8 mouse cellular contexts compared by ENCODE assay signal in genomic region chr9:65828511-65828910, GRCm38 (mm10). TPM values are rescaled to one million over a fixed set of nuclear protein-coding genes. Genes with fewer than 3 reads are reported as not detected.
DNase-seq lines count a peak whose midpoint lies in the region; ATAC-seq lines count a peak whose summit lies in the region.

No protein-coding gene starts in this region.

- peak overlapping the region; percentile 92 for H3K4me3 ChIP-seq in megakaryocyte, embryonic 14.5 days (replicated peaks)
- no peak overlapping the region for H3K4me3 ChIP-seq in forebrain, embryonic 15.5 days
- H3K4me3 ChIP-seq in liver, embryonic 15.5 days (replicated peaks): peak overlapping the region; percentile 87

- WGBS in forebrain, embryonic 15.5 days: 46% methylated on average over 3 of the region's 3 CpGs
- WGBS in liver, embryonic 15.5 days (ENCODE audit: insufficient replicate concordance): 18% methylated on average over 3 of the region's 3 CpGs

- DNase-seq in yolk sac, embryonic 10.5 days (ENCODE audit: low spot score): peak; percentile 44
- DNase-seq in right cerebral cortex, adult 2 months (ENCODE audit: low spot score in 2 of 2): no peak
- no peak for DNase-seq in left cerebral cortex, adult 18-20 months (ENCODE audit: low spot score in 2 of 2)
- no peak for DNase-seq in layer of hippocampus, postnatal 14 days (ENCODE audit: low spot score in 2 of 2)

- ATAC-seq in megakaryocyte, adult 5-6 weeks (ENCODE audit: poor library complexity, severe bottlenecking): no peak
- no peak for ATAC-seq in forebrain, embryonic 15.5 days (replicated peaks)
- ATAC-seq in liver, embryonic 15.5 days (ENCODE audit: insufficient read depth): no peak

- no peak overlapping the region for H3K9ac ChIP-seq in forebrain, embryonic 15.5 days (replicated peaks)
- no peak overlapping the region for H3K9ac ChIP-seq in liver, embryonic 15.5 days

- no peaks in the 10 kb centered on the region for H3K27me3 ChIP-seq in megakaryocyte, embryonic 14.5 days (replicated peaks)
- no peaks in the 10 kb centered on the region for H3K27me3 ChIP-seq in forebrain, embryonic 15.5 days
- H3K27me3 ChIP-seq in liver, embryonic 15.5 days: no peaks in the 10 kb centered on the region

- H3K4me1 ChIP-seq in megakaryocyte, embryonic 14.5 days: peaks cover 77% of the 10 kb centered on the region
- H3K4me1 ChIP-seq in forebrain, embryonic 15.5 days: peaks cover 53% of the 10 kb centered on the region
- H3K4me1 ChIP-seq in liver, embryonic 15.5 days (replicated peaks): peaks cover 53% of the 10 kb centered on the region

- H3K36me3 ChIP-seq in megakaryocyte, embryonic 14.5 days (replicated peaks; ENCODE audit: low read length): peaks cover 3% of the 10 kb centered on the region
- no peaks in the 10 kb centered on the region for H3K36me3 ChIP-seq in forebrain, embryonic 15.5 days
- no peaks in the 10 kb centered on the region for H3K36me3 ChIP-seq in liver, embryonic 15.5 days (replicated peaks)

- peak overlapping the region; percentile 73; the same call in 1 of the 2 replicates for H3K4me2 ChIP-seq in forebrain, embryonic 15.5 days (replicated peaks)
- peak overlapping the region; percentile 92 for H3K4me2 ChIP-seq in liver, embryonic 15.5 days

- H3K27ac ChIP-seq in forebrain, embryonic 15.5 days (replicated peaks): no peak overlapping the region
- H3K27ac ChIP-seq in liver, embryonic 15.5 days (replicated peaks): no peak overlapping the region

- no peaks in the 10 kb centered on the region for H3K9me3 ChIP-seq in megakaryocyte, embryonic 14.5 days
- H3K9me3 ChIP-seq in forebrain, embryonic 15.5 days: no peaks in the 10 kb centered on the region
- H3K9me3 ChIP-seq in liver, embryonic 15.5 days (replicated peaks): no peaks in the 10 kb centered on the region

RNA-seq across cellular contexts. Expression of gene Zfp609, which starts 1.1 kb away (rescaled TPM):
- 1.2 and 15.5 TPM in 2 replicates for polyA plus RNA-seq in megakaryocyte, embryonic 14.5 days (2012; ENCODE audit: insufficient read depth, low replicate concordance)
- 10.4 and 11.3 TPM in 2 replicates for total RNA-seq in megakaryocyte, adult 5-6 weeks (2015)
- 2.6 and 3.3 TPM in 2 replicates for total RNA-seq in megakaryocyte, adult 5-6 weeks (2017)
- polyA plus RNA-seq in forebrain, embryonic 15.5 days (2015; fragmentation: Nextera tagmentation; extraction: Ambion mirVana): 8.9 and 10.1 TPM in 2 replicates
- 1.6 and 2.0 TPM in 2 replicates for polyA plus RNA-seq in liver, embryonic 15.5 days (2015; fragmentation: Nextera tagmentation; extraction: Ambion mirVana)
- total RNA-seq in left cerebral cortex, adult 18-20 months (2021): 10 to 100 TPM; 50.7 to 53.7 TPM
- total RNA-seq in layer of hippocampus, postnatal 14 days (2021): 10 to 100 TPM; 44.8 to 48.6 TPM
